ENCODE assay signal across 9 mouse cellular contexts in the genomic region with DNA sequence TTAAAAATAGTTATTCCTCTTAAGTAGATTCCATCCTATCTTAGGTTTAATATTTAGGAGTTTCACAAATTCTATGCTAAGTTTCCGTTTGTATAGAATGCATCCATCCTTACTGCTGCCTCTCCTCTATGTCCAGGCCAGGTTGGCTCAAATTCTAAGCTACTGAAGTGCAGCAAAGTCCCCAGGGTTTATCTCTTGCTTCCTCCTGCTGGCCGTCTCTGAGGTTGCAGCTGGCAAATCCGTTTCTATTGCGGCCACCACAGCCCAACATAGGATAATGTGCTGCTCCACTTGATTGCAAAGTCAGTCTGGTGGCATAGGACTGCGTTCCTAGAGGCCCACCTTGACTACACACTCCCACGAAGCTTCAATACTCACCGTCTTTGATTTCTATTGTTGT.
A peak's percentile ranks its signal among the peaks of the same experiment; 100 is the strongest.
DNase-seq lines count a peak whose midpoint lies in the region; ATAC-seq and TF ChIP-seq lines count a peak whose summit lies in the region.
"Had no signal": no experiment of that assay in that cellular context is flagged by ENCODE, and none has a peak within 500 bp of the region (broad histone marks: within the 10 kb centered on the region; RNA-seq: fewer than 3 reads in every experiment).

No protein-coding gene starts in this region.

- DNase-seq in heart, postnatal 0 days (ENCODE audit: low spot score): peak; percentile 59
- no peak for DNase-seq in heart, postnatal 25 days (ENCODE audit: low spot score)
- peak; percentile 81 for DNase-seq in embryo, embryonic 10 days (ENCODE audit: low spot score)
- DNase-seq in hindbrain, embryonic 14.5 days (ENCODE audit: low spot score): peak; percentile 68
- DNase-seq in left cerebral cortex, adult 8-10 months (ENCODE audit: low spot score in 2 of 2): peak; percentile 12 to 21
- DNase-seq in midbrain, embryonic 11.5 days (ENCODE audit: low spot score, missing footprints): peak; percentile 89
- peak; percentile 60 for DNase-seq in stomach, postnatal 0 days (ENCODE audit: low spot score)

- no peaks in the 10 kb centered on the region for H3K27me3 ChIP-seq in heart, postnatal 0 days (ENCODE audit: control insufficient read depth, insufficient read depth, low read length)
- H3K27me3 ChIP-seq in hindbrain, embryonic 14.5 days (ENCODE audit: control insufficient read depth, insufficient read depth, low read length): no peaks in the 10 kb centered on the region
- no peaks in the 10 kb centered on the region for H3K27me3 ChIP-seq in midbrain, embryonic 11.5 days (ENCODE audit: control insufficient read depth, insufficient read depth, low read length)
- H3K27me3 ChIP-seq in stomach, postnatal 0 days (ENCODE audit: control insufficient read depth, insufficient read depth, low read length): no peaks in the 10 kb centered on the region
- H3K27me3 ChIP-seq: hindbrain, embryonic 15.5 days had no signal

- peak; percentile 81 for TF ChIP-seq CTCF in heart, postnatal 0 days (IDR thresholded peaks at IDR 0.05; ENCODE audit: low read depth)
- peak; percentile 85 for TF ChIP-seq CTCF in stomach, postnatal 0 days (IDR thresholded peaks at IDR 0.05; ENCODE audit: low read depth)

- H3K4me2 ChIP-seq in heart, postnatal 0 days (ENCODE audit: low read depth, low read length): no peak overlapping the region
- no peak overlapping the region for H3K4me2 ChIP-seq in hindbrain, embryonic 14.5 days (replicated peaks)
- H3K4me2 ChIP-seq in midbrain, embryonic 11.5 days: no peak overlapping the region
- no peak overlapping the region for H3K4me2 ChIP-seq in stomach, postnatal 0 days (replicated peaks; ENCODE audit: low read depth)
- H3K4me2 ChIP-seq: hindbrain, embryonic 15.5 days had no signal

- no peak overlapping the region for H3K9ac ChIP-seq in heart, postnatal 0 days (replicated peaks; ENCODE audit: low read depth, low read length)
- H3K9ac ChIP-seq in hindbrain, embryonic 14.5 days: no peak overlapping the region
- no peak overlapping the region for H3K9ac ChIP-seq in midbrain, embryonic 11.5 days (ENCODE audit: low read length)
- H3K9ac ChIP-seq in stomach, postnatal 0 days (ENCODE audit: low read length): no peak overlapping the region
- H3K9ac ChIP-seq: hindbrain, embryonic 15.5 days had no signal

- no peak overlapping the region for H3K27ac ChIP-seq in heart, postnatal 0 days (ENCODE audit: low read depth)
- H3K27ac ChIP-seq in hindbrain, embryonic 14.5 days: no peak overlapping the region
- no peak overlapping the region for H3K27ac ChIP-seq in midbrain, embryonic 11.5 days (ENCODE audit: low read depth, low read length)
- no peak overlapping the region for H3K27ac ChIP-seq in stomach, postnatal 0 days (replicated peaks)
- H3K27ac ChIP-seq: hindbrain, embryonic 15.5 days had no signal

- H3K4me3 ChIP-seq in heart, postnatal 0 days (ENCODE audit: low read depth, low read length): no peak overlapping the region
- no peak overlapping the region for H3K4me3 ChIP-seq in hindbrain, embryonic 14.5 days (replicated peaks; ENCODE audit: low read length)
- no peak overlapping the region for H3K4me3 ChIP-seq in midbrain, embryonic 11.5 days (ENCODE audit: low read depth, low read length)
- no peak overlapping the region for H3K4me3 ChIP-seq in stomach, postnatal 0 days (ENCODE audit: low read depth, low read length)
- H3K4me3 ChIP-seq: hindbrain, embryonic 15.5 days had no signal

- 13% methylated on average over 7 of the region's 7 CpGs for WGBS in heart, postnatal 0 days
- 19% methylated on average over 7 of the region's 7 CpGs for WGBS in hindbrain, embryonic 14.5 days
- WGBS in midbrain, embryonic 11.5 days: 16% methylated on average over 7 of the region's 7 CpGs
- 8% methylated on average over 7 of the region's 7 CpGs for WGBS in stomach, postnatal 0 days

- ATAC-seq in heart, postnatal 0 days (ENCODE audit: insufficient read depth, low read depth): peak; percentile 74
- ATAC-seq in hindbrain, embryonic 14.5 days (ENCODE audit: low FRiP score): peak; percentile 70; the same call in 1 of the 2 replicates
- ATAC-seq in midbrain, embryonic 11.5 days (ENCODE audit: low FRiP score): peak; percentile 80
- no peak for ATAC-seq in stomach, postnatal 0 days (ENCODE audit: low FRiP score, low TSS enrichment)
- no peak for ATAC-seq in cerebellum, adult (ENCODE audit: insufficient number of reproducible peaks, low FRiP score, low TSS enrichment)

- no peaks in the 10 kb centered on the region for H3K4me1 ChIP-seq in heart, postnatal 0 days (ENCODE audit: control insufficient read depth, insufficient read depth)
- H3K4me1 ChIP-seq in hindbrain, embryonic 14.5 days (replicated peaks; ENCODE audit: control insufficient read depth, insufficient read depth, low read length): no peaks in the 10 kb centered on the region
- no peaks in the 10 kb centered on the region for H3K4me1 ChIP-seq in midbrain, embryonic 11.5 days (ENCODE audit: control insufficient read depth, insufficient read depth, low read length)
- no peaks in the 10 kb centered on the region for H3K4me1 ChIP-seq in stomach, postnatal 0 days (replicated peaks; ENCODE audit: control insufficient read depth, insufficient read depth)
- H3K4me1 ChIP-seq: hindbrain, embryonic 15.5 days had no signal

- no peaks in the 10 kb centered on the region for H3K9me3 ChIP-seq in heart, postnatal 0 days (replicated peaks; ENCODE audit: control insufficient read depth, low read length)
- no peaks in the 10 kb centered on the region for H3K9me3 ChIP-seq in hindbrain, embryonic 14.5 days (ENCODE audit: control insufficient read depth, low read length)
- H3K9me3 ChIP-seq in midbrain, embryonic 11.5 days (ENCODE audit: control insufficient read depth, low read length): no peaks in the 10 kb centered on the region
- H3K9me3 ChIP-seq in stomach, postnatal 0 days (ENCODE audit: control insufficient read depth, low read length): no peaks in the 10 kb centered on the region
- H3K9me3 ChIP-seq: hindbrain, embryonic 15.5 days had no signal

- no peak for TF ChIP-seq EP300 in heart, postnatal 0 days (IDR thresholded peaks at IDR 0.05; ENCODE audit: low read depth)
- TF ChIP-seq EP300 in stomach, postnatal 0 days (optimal IDR thresholded peaks at IDR 0.05): no peak

- H3K36me3 ChIP-seq in heart, postnatal 0 days (replicated peaks; ENCODE audit: control insufficient read depth, insufficient read depth, low read length): no peaks in the 10 kb centered on the region
- no peaks in the 10 kb centered on the region for H3K36me3 ChIP-seq in hindbrain, embryonic 14.5 days (replicated peaks; ENCODE audit: control insufficient read depth, insufficient read depth)
- no peaks in the 10 kb centered on the region for H3K36me3 ChIP-seq in midbrain, embryonic 11.5 days (ENCODE audit: control insufficient read depth, insufficient read depth, low read length)
- H3K36me3 ChIP-seq in stomach, postnatal 0 days (ENCODE audit: control insufficient read depth, insufficient read depth, low read length): no peaks in the 10 kb centered on the region
- H3K36me3 ChIP-seq: hindbrain, embryonic 15.5 days had no signal

- intact Hi-C loops in heart, postnatal 25 days (cut with DNase I): loop anchor here (10.0 kb wide), 1 partner anchor 1806 kb away; no protein-coding TSS in a partner anchor

Comparison
In these comparisons a context has a peak if more than half of its experiments do, and no peak if none do; other contexts are left out.
1. ATAC-seq: peak in heart, postnatal 0 days (single experiment), hindbrain, embryonic 14.5 days (single experiment) and midbrain, embryonic 11.5 days (single experiment); none in stomach, postnatal 0 days (single experiment) and cerebellum, adult (single experiment).